Mouse (Mus musculus) spleen, adult 2 months (tissue): Measurements from ENCODE around the gene Hmgcll1.
"Not testable (repeated sequence)": the region's sequence is repeated elsewhere in the genome, so short reads cannot be mapped to it uniquely, and the experiment has no call there.

Source experiments
- CTCF ChIP-seq: fragments of 200-500 bp; IDR thresholded peaks from 2 replicates; pipeline ENCODE4 v1.5.1; 2011; ENCODE audit warnings: mild to moderate bottlenecking, inconsistent platforms; ENCODE audit not compliant: insufficient read depth, insufficient read length, insufficient replicate concordance; ENCODE audit errors: extremely low read depth
- POLR2A ChIP-seq: fragments of 200-500 bp; IDR thresholded peaks from 2 replicates; pipeline ENCODE4 v1.6.1; 2011; ENCODE audit warnings: low read depth, low read length, inconsistent platforms

DNA sequence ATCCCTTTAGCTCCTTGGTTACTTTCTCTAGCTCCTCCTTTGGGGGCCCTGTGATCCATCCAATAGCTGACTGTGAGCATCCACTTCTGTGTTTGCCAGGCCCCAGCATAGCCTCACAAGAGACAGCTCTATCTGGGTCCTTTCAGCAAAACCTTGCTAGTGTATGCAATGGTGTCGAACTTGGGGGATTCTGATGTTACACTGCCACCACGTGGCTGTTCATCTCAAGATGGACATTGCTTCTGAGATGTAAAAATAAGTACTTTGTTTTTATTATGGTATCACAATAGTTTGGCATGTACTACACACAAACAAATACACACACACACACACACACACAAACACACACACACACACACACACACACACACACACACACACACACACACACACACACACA lies 108.2 kb downstream of the Hmgcll1 start:
- not testable (repeated sequence) for TF ChIP-seq POLR2A, CTCF
